Mouse (Mus musculus) spleen, postnatal 10 days (tissue): ENCODE results near the gene Babam2.
"Not testable (repeated sequence)": the region's sequence is repeated elsewhere in the genome, so short reads cannot be mapped to it uniquely, and the experiment has no call there.

Experiments used
- DNase-seq, 2 experiments: peaks; one replicate each; pipeline ENCODE4 v3.0.0; 2021 to 2022; ENCODE audit warnings: low spot score in 2 of 2

Babam2 gene

DNA sequence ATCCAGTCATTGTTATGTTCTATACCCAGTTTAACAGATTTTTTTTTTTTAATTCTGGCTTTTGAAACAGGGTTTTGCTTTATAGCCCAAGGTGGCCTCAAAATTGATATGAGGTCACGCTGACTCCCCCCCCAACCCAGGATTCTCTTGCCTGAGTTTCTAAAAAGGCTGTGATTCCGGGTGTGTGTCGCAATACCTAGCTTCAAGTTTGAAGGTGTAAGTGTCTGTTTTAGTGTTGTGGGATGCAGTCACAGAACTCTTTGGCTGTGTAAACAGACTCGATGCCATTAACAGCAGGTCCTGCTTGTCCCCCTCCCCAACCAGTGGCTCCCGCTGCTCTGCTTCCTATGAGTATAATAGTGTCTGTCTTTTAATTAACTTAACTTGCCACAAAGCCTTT is 84.1 kb downstream of the Babam2 start:
- DNase-seq: no peak

DNA sequence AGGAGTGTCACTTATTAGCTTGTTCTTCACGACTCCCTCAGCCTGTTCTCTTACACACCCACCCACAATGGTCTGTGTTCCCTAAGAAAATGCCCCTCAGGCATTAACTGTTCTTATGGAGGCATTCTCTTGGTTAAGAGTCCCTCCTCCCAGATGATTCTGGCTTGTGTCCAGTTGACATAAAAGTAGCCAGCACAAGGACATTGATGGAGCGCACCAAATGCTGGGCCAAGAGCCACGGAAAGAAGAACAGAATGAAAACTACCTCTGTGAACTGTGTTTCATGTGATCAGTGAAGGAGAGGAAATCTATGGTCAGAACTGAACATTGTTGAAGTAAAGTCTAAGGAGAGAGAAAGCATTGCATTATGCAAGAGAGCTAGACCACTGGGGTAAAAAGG is 89.7 kb downstream of the Babam2 start:
- DNase-seq: no peak

DNA sequence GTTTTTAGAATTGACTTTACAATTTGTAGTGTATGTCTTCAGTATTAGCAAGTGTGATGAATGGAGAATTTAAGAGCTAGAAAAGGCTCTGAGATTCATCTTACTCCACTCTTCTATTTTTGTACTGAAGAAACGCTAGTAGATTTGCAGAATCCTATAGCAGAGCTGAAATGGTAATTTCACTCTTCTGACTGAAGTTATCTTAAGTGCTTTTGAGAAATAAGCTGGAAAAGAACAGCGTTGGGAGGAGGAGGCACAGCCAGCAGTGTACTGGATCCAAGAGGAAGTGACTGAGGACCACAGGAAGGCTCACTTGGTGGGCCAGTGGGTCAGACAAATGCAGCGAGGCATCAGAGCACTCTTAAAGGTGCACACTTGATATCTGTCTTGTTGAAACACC is 90.1 kb downstream of the Babam2 start:
- DNase-seq: no peak

DNA sequence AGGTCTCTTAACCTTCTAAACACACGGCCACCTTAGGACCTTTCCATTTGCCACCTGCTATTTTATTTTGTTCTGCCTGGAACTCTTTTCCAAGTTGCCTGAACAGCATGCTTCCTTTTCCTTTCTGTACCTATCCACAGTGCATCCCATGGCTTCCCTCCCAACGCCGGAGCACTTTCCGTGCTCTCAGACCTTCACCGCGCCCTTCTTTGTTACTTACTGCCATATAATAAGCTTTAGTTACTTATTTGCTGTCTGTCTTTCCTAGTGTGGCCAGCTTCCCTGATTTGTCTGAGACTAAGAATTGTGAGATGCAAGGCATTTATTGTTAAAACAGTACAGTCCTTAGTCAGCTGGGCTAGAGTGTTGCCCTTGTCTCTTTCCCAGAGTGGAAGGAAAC is 94.9 kb downstream of the Babam2 start:
- no peak for DNase-seq

DNA sequence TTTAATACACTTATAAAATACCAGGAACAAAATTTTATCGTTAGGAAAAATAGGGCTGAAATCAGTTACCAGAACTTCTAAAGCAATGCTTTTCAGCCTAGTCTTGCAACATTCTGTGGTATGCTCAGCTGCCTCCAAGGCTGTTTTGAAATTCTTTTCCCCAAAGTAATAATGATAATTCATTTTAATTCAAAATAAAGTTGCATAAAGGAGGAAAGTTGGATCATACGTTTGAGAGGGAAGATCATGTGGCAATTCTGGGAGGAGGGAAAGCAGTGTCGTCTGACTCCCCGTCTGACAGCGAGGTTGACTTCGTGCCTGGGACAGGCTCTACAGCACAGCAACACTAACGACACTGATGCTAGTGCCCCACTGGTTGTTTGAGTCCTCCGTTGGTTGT is 95.4 kb downstream of the Babam2 start:
- DNase-seq: no peak

DNA sequence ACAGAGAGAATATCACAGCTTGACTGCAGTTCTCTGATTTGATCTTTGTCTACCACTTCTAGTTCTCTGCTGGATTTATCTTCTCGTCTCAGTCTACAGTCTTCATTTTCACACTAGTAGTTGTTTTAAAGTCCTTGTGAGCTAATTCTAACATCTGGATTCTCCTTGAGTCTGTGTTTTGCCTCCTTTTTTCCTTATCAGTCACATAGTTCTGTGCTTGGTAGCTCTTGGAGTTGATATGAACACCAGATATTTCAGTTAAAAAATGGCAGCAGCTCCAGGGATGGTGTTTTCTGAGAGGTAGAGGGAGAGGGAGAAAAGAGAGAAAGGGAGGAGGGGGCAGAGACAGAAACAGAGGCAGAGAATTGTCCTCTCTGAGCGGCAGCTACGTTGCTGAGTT is 97.9 kb downstream of the Babam2 start:
- DNase-seq: no peak

DNA sequence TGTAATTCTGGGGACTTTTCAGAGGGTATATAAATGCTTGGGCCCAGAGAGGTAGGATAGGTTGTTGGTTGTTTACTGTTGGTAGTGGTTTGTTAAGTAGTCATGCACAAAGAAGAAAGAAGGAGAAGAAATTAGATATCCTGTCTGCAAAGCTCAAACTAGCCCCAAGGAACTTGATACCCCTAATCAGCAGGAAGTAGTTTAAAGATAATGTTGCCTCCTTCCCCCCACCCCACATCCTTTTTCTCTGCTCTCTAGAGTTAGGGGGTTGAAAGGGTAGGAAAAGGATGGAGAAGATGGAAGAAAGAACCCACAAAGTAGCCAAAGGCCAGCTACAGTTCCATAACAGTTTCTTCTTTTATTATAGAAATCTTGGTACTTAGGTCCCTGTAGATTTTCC is 99.5 kb downstream of the Babam2 start:
- DNase-seq: no peak

DNA sequence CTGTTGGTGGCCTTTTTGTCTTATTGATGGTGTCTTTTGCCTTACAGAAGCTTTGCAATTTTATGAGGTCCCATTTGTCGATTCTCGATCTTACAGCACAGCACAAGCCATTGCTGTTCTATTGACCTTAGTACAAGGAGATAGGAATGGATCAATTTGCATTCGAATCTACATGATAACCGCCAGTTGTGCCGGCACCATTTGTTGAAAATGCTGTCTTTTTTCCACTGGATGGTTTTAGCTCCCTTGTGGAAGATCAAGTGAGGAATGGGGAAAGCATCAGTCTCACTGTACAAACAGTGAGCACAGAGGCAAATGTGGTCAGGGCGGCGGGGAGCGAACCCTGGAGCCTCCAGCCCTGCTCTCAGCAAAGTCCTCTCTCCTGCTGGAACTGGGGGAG is 106.7 kb downstream of the Babam2 start:
- not testable (repeated sequence) for DNase-seq

DNA sequence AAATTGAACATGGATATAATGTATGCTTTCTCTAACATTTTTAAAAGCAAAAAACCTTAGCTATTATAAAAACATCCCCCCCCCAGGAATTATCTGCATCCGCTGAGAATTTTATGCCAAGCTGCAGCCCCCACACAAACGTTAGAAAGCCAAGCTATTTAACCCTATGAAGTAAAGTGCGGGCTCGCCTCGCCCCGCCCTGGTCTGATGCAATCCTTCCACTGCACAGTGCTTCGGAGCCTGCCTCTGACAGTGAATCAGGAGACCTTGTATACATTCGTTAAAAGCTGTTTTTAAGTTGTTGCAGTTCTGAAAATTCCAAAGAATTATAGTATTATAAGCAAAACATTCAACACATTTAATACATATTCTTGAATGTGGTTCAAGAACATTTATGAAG is 107.3 kb downstream of the Babam2 start:
- DNase-seq: no peak

DNA sequence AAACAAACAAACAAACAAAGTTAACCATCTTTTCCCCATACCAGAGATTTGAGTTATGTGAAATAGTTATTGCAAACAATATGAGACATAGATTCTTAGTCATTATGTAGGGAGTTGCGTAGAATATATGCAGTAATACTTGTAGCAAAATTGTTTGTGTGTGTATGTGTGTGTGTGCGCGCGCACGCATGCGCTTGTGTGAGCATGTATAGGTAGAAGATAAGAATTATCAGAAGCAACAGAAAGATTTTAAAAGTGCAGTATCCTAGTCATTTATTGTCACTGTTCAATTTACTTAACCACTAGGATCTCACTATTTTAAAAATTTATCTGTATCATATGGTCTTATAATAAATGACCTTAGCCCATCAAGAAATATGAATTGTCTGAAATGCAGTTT is 109.8 kb downstream of the Babam2 start:
- no peak for DNase-seq

DNA sequence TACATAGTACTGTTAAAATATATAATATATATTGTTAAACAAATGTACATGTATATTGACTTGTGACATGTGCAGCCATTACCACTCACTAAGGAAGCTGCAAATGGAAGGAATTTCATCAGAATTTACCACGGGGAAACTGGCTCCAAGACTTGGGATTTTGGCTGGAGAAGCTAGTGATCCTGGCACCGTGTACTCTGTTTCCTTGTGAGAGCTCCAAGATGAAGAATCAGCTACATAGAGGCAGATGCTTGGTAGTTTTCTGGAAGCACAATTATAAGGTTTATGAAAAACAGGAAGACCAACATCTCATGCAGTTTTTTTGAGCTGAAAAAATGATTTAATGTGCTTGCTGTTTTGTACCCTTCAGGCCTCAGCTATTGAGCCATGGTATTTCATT is 110.8 kb downstream of the Babam2 start:
- DNase-seq: no peak

DNA sequence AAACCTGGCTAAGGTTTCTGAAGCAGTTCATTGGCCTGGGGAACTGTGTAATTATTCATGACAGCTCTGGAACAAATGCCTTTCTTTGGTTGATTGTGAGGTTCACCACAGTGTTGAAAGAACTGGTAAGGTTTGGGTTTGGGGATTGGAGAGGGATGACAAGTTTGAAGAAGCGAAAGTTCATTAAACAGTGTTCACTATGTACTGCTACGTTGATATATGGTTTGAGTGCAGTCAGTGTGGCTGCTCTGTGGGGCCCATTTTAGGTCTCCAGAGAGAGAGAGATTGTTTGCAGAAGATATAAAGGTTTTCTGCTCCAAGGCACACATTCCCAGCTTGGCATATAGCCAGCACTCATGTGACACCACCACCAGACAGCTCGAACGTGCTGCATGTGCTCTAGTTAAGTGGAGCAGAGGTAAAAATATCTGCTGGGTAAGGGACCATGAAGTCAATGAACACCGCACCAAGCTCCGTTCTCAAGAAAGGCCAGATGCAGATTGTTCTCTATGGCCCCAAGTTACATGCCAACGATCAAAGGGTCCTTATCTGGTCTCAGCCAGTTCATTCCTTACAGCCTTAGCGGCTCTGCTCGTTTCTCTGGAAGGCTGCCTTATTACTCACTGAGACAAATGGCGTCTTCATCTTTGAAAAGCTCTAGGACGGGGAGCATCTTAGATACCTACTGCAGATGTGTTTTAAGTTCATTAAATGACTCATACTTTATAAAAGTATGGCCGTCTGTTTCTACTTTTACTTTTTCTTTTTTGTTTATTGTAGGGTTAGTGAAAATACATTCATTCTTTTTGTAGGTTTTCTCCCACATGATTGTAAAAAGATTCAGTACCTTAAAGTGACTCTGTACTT is 113.5 kb downstream of the Babam2 start:
- DNase-seq: no peak

DNA sequence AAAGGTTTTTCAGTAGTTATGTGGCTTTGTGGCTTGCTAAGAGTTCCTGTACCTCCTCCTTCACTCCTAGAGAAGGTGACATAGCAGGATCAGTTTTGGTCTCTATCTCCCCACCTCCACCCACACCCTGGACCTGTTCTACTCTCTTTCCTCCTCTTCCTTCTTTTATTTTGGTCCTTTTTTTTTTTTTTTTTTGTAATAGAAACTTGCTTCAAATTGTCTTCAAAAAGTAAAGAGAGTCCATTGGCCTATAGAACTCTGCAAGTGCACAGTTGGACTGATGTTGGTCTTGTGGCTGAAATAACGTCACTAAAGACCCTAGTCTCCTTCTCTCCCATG is 114.1 kb downstream of the Babam2 start:
- DNase-seq: no peak

DNA sequence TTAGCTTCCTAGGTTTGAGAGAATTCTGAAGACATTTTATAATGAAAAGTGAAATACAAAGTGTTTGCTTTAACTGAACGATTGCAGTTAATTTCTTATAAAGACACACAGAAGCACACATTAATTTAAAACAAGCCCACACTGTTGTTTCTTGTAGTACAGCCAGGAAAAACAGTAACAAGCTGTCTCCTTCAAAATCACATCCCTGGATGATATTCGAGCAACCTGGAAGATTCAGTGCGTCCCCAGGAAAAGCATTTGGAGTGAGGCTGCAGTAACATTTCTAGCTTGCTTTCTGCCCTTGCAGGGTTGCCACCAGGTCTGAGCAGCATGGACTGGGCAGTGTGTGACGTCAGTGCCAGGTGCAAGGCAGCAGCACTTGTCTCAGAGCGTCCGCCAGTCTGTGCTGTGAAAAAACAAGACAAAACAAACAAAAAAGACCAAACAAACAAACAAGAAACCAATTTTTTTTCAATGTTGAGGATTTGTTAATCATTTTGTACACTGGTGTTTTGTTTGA is 115.7 kb downstream of the Babam2 start:
- DNase-seq: no peak

DNA sequence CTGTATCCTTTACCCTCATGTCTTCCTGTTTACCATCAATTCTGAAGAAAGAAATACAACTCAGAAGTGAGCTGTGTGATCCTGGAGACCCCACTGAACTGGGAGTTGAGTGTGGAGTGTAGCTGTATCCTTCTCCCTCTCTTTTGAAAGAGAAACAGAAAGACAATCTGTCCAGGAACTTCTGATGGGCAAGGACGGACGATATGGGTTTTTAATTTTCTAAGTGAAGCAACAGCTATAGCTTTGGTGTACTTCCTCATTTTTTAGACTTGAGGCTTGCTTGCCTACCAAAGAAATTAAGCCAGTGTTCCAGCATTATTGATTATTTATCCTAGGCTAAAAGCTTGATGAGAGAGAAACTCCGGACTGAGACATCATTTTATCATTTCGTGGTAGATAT is 116.6 kb downstream of the Babam2 start:
- DNase-seq: no peak

DNA sequence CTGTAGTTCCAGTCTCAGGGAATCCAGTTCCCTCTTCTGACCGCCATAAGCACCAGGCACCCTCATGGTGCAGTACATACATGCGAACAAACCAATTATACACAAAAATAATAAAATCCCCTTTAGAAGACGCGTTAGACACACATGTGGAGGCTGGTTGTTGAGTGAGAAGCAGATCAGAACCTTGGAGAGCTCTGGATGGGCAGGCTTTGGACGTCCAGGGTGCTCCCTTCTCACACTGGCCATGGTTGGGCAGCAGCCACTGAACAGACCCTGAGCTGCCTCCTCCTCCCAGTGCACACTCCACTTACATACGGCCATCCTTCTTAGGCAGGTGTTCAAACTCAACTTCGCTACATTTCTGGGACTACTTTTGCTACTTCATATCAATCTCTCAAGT is 117.6 kb downstream of the Babam2 start:
- DNase-seq: no peak

DNA sequence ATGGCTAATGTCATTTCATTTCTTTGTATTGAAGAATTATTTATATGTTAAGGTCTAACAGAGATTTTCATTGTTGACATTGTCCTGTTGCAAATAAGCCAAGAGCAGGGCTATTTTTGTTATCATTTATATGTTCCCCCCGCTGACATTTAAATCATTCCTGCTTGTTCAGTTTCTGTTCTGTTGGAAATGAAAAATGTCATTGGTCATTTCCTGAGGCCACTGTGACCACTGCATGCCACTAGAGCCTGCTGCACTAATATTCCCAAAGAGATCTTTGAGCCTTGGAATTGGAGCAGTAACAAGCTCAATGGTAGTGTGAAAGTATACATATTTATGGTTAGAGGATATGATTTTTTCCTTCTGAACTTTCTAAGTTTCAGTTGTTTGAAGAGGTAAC is 118.6 kb downstream of the Babam2 start:
- DNase-seq: no peak

DNA sequence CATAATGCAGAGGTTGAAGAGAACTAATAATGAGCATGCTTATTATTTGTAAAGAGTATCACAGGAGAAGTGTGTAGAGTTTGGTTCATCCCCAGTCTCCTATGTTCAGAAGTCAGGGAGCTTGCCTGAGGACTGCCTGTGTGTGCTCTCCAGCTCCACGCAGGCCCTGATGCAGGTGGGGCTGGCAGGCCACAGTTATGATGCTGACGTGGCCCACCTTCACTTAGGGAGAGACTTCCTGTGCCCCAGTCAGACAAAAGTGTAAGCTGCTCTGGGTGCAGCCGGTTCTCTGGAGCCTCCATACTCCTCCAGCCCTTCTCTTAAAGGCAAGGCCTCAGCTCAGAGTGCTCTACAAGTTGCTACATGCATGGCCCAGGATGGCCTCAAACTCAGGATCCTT is 123.3 kb downstream of the Babam2 start:
- no peak for DNase-seq

DNA sequence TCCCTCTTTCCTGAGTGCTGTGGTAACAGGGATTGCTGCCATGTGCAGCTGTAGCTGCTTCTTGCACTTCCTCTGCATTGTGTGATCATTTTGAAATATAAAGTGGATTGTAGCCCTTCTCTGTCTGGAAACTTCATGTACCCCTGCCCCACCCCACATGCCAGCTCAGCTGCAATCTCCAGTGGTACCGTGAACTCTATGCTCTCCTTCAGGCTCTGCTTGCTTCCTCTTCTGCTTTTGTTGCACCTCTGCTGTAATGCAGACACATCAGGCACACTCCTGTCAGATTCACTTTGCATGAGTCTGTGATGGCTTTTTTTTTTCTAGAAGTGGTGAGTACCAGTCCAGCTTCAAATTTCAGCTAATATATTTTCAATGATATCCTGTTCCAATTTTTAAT is 123.7 kb downstream of the Babam2 start:
- no peak for DNase-seq

DNA sequence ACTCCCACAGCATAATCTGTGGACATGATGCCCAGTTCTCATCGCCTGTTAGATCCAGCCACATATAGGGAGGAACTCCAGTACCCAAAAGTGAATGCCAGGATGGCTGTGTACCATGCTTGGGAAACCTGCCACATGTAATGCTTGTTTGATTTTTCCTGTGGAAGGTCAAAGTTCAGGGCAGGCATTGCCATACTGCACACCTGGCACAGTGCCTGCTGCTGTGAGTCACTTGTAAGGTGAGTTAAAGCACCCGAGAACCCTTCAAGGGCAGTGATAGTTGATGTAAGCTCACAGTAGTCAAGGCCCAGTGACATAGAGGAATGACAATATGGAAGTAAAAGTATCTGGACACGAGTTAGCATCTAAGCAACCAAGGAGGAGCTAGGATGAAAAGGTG is 126.2 kb downstream of the Babam2 start:
- DNase-seq: no peak

DNA sequence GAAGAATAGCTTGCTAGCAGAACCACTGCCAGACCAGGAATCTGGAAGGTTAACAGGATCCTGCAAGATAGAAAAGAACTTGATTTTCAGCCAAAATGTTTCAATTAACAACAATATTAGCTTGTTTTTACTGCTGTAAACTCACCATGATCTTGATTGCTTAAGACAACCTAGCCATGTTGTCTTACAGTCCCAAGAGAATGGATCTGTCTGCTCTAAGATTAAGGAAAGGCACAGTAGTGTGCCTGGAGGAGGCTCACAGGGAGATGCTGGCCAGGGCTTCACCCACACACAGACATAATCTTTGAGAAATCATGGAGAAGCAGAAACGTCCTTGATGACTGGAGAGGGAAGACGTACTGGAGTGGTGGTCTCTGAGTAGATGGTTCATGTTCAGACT is 126.6 kb downstream of the Babam2 start:
- no peak for DNase-seq

DNA sequence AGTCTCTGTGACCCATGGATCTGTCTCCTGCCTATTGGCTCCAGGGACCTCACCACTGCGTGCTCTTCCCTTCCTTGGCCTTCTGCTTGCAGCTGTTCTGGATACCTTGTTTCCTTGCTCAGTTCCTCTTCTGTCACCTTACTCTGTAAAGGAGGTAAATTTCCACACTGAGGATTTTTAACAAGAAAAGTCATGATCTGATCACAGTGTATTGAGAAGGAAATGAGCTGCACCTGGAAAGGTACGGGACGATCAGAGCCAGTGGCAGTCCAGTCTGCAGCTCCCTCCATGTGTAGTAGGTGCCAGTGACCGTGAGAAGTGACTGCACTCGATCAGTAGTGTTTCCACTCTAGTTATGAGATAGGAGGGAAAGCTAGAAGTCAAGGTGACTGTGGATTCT is 129.8 kb downstream of the Babam2 start:
- no peak for DNase-seq

DNA sequence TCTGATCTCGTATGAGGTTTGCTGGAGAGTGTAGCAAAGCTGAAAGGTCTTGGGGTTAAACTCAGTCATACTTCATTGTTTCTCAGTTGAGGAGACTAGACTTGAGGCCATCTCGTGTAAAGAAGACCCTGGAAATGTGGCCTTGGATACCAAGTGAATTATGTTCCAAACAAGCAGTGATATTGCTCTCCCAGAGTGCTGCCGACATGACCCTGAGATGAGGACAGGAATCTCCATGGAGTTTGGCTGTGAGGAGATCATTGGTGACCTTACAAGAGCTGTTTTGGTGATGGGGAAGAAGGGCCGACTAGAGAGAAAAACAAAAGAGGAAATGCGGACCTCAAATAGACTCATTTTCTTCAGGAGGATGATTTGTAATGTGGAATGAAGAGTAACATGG is 130.4 kb downstream of the Babam2 start:
- no peak for DNase-seq

DNA sequence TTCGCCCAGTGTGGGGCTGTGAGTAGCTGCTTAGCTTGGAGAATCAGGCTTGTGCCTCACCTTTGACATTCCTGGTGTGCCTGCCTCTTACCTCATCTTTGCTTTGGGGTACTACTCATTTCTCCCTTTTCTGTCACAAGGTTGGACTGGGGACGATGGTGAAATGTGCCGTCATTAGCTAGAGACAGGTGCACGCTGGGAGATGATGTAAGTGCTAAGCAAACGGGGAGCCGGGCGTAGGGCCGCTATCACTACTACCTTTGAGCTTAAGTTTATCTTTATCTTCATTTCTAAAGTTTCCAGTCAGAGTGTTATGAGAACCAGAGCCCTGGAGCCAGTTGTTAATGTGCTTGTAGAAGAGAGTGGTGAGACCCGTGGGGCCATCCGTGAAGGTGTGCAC is 131.3 kb downstream of the Babam2 start:
- no peak for DNase-seq
